Mouse (Mus musculus) heart, adult 2 months (tissue): ENCODE measurements around the gene Pld1.

Experiments used
- CTCF ChIP-seq: fragments of 200-600 bp; IDR thresholded peaks from 2 replicates; pipeline ENCODE4 v1.8.1; 2022; ENCODE audit warnings: antibody characterized with exemption, mild to moderate bottlenecking, moderate library complexity
- EP300 ChIP-seq: fragments of 200-500 bp; IDR thresholded peaks from 2 replicates; pipeline ENCODE4 v1.6.1; 2011; ENCODE audit warnings: low read depth, low read length, control low read depth; ENCODE audit not compliant: insufficient read depth

- TF ChIP-seq EP300 (no peak), CTCF (no peak)
These were observed 12.2 kb downstream of the Pld1 start for GRCm38 (mm10) chr3:27950726-27951125.
